Mouse (Mus musculus) intestine, embryonic 14.5 days (tissue): ENCODE data around the gene Dolk. TPM values are rescaled to one million over a fixed set of nuclear protein-coding genes. Genes with fewer than 3 reads are reported as not detected.
A peak's percentile ranks its signal among the peaks of the same experiment; 100 is the strongest.

ENCODE experiments used
- ATAC-seq: fragments of 200-750 bp; cut with Nextera tagmentation; replicated peaks from 2 replicates; pipeline ENCODE4 v1.8.0; 2017; ENCODE audit warnings: low read depth, moderate number of reproducible peaks, moderate TSS enrichment, moderate library complexity; ENCODE audit not compliant: low FRiP score, low TSS enrichment
- DNase-seq: peaks from one replicate; pipeline ENCODE4 v3.0.0-alpha.2; 2018; ENCODE audit warnings: low spot score
- H3K27ac ChIP-seq: fragments of 300-500 bp; sonication (generic); 2 replicates; pipeline ENCODE4 v1.5.1; 2014; ENCODE audit warnings: low read depth, mild to moderate bottlenecking, control low read depth
- H3K27me3 ChIP-seq: fragments of 300-500 bp; sonication (generic); replicated peaks from 2 replicates; pipeline ENCODE4 v1.6.1; 2014; ENCODE audit warnings: low read length, control low read depth; ENCODE audit not compliant: control insufficient read depth, insufficient read depth
- H3K36me3 ChIP-seq: fragments of 300-500 bp; sonication (generic); 2 replicates; pipeline ENCODE4 v1.6.1; 2014; ENCODE audit warnings: low read length, control low read depth; ENCODE audit not compliant: control insufficient read depth, insufficient read depth
- H3K4me1 ChIP-seq: fragments of 300-500 bp; sonication (generic); replicated peaks from 2 replicates; pipeline ENCODE4 v1.6.1; 2014; ENCODE audit warnings: low read length, control low read depth, mixed read lengths; ENCODE audit not compliant: control insufficient read depth, insufficient read depth
- H3K4me2 ChIP-seq: fragments of 300-500 bp; sonication (generic); 2 replicates; pipeline ENCODE4 v1.6.1; 2014; ENCODE audit warnings: low read length
- H3K4me3 ChIP-seq: fragments of 300-500 bp; sonication (generic); 2 replicates; pipeline ENCODE4 v1.5.1; 2014; ENCODE audit warnings: low read depth, low read length, control low read depth, mixed read lengths
- H3K9ac ChIP-seq: fragments of 300-500 bp; sonication (generic); 2 replicates; pipeline ENCODE4 v1.6.1; 2014; ENCODE audit warnings: mild to moderate bottlenecking, low read length
- H3K9me3 ChIP-seq: fragments of 300-500 bp; sonication (generic); 2 replicates; pipeline ENCODE4 v1.6.1; 2016; ENCODE audit warnings: low read length, control low read depth; ENCODE audit not compliant: control insufficient read depth
- WGBS: fragments of 180-500 bp; shearing (Covaris S2); extraction: QIAGEN DNeasy Blood & Tissue Kit; methylation state at CpG from one replicate; pipeline ENCODE4 v1.1.7; 2014; 5-methylcytosine and 5-hydroxymethylcytosine counted together
- polyA plus RNA-seq: library from polyadenylated mRNA; unstranded; fragments of >200 nt; fragmentation: Nextera tagmentation; extraction: Ambion mirVana; gene quantifications from 2 replicates; pipeline ENCODE4 v1.2.1, GENCODE M21; 2014

Gene Dolk
- polyA plus RNA-seq, 1 experiment from 2014 or later, result 31.9 TPM

DNA sequence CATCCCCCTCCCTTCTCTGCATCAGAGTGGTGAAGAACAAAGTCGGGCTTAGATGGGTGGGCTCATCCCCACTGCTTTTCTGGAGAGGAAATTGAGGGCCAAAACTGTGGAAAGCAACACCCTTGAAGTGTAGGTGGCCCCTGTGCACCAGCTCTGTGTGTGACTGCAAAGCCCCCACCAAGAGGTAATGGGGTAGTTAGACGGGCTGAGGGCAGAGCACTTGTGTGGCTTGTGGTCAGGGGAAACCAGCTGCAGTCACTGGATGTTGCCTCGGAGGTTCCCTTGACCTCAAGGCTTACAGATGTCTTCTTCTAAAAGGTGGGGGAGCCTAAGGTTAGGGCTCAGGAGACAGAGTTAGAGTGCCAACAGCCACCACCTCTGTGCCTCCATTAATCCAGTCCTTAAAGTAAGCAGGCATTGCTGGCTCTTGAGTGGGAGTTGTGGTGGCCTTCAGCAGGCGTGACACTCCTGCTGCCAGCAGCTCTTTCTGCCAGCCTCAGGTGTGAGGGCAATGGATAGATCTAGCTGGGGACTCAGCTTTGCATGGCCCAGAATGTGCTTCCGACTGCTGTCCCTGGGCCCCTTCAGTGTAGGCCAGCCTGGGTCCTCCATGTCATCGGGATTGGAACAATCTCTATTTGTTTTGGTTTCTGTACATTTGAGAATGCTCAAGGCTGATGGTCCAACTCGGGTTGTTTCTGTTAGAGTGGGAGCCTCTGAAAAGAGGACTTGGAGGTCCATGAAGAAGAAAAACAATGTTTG, 28.3 kb downstream of the Dolk start:
- no peak overlapping the region for H3K4me2 ChIP-seq
- no peak overlapping the region for H3K27ac ChIP-seq
- H3K4me3 ChIP-seq, result no peak overlapping the region
- H3K9me3 ChIP-seq, result no peaks in the 10 kb centered on the region
- no peak for ATAC-seq
- H3K4me1 ChIP-seq, result no peaks in the 10 kb centered on the region
- no peak overlapping the region for H3K9ac ChIP-seq
- DNase-seq, result no peak
- H3K27me3 ChIP-seq, result no peaks in the 10 kb centered on the region
- WGBS, result 84% methylated on average over 7 of the region's 7 CpGs
- H3K36me3 ChIP-seq, result peaks cover 84% of the 10 kb centered on the region

DNA sequence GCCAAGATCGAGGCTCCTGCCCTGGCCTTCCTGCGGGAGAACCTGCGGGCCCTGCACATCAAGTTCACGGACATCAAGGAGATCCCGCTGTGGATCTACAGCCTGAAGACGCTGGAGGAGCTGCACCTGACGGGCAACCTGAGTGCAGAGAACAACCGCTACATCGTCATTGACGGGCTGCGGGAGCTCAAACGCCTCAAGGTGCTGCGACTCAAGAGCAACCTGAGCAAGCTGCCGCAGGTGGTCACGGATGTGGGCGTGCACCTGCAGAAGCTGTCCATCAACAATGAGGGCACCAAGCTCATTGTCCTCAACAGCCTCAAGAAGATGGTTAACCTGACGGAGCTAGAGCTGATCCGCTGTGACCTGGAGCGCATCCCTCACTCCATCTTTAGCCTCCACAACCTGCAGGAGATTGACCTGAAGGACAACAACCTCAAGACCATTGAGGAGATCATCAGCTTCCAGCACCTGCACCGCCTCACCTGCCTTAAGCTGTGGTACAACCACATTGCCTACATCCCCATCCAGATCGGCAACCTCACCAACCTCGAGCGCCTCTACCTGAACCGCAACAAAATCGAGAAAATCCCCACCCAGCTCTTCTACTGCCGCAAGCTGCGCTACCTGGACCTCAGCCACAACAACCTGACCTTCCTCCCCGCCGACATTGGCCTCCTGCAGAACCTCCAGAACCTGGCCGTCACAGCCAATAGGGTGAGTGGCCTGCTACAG, 29.4 kb downstream of the Dolk start:
- no peaks in the 10 kb centered on the region for H3K27me3 ChIP-seq
- no peak overlapping the region for H3K27ac ChIP-seq
- H3K4me1 ChIP-seq, result peaks cover 6% of the 10 kb centered on the region; the same call in 1 of the 2 replicates
- no peak overlapping the region for H3K4me3 ChIP-seq
- DNase-seq (no peak), ATAC-seq (no peak)
- H3K9me3 ChIP-seq, result no peaks in the 10 kb centered on the region
- no peak overlapping the region for H3K4me2 ChIP-seq
- 94% methylated on average over 30 of the region's 30 CpGs for WGBS
- no peak overlapping the region for H3K9ac ChIP-seq
- peaks cover 75% of the 10 kb centered on the region for H3K36me3 ChIP-seq

DNA sequence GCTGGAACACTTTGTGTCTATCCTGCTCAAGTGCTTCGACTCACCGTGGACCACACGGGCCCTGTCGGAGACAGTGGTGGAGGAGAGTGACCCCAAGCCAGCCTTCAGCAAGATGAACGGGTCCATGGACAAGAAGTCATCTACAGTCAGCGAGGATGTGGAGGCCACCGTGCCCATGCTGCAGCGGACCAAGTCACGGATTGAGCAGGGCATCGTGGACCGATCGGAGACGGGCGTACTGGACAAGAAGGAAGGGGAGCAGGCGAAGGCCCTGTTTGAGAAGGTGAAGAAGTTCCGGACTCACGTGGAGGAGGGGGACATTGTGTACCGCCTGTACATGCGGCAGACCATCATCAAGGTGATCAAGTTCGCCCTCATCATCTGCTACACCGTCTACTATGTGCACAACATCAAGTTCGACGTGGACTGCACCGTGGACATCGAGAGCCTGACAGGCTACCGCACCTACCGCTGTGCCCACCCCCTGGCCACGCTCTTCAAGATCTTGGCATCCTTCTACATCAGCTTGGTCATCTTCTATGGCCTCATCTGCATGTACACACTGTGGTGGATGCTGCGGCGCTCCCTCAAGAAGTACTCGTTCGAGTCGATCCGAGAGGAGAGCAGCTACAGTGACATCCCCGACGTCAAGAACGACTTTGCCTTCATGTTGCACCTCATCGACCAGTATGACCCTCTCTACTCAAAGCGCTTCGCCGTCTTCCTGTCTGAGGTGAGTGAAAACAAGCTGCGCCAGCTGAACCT, 30.3 kb downstream of the Dolk start:
- peaks cover 66% of the 10 kb centered on the region for H3K36me3 ChIP-seq
- H3K4me1 ChIP-seq, result peaks cover 10% of the 10 kb centered on the region; the same call in 1 of the 2 replicates
- WGBS, result 96% methylated on average over 42 of the region's 42 CpGs
- no peak for ATAC-seq
- no peaks in the 10 kb centered on the region for H3K9me3 ChIP-seq
- no peak overlapping the region for H3K4me3 ChIP-seq
- no peak overlapping the region for H3K9ac ChIP-seq
- H3K27me3 ChIP-seq, result no peaks in the 10 kb centered on the region
- no peak for DNase-seq
- no peak overlapping the region for H3K4me2 ChIP-seq
- no peak overlapping the region for H3K27ac ChIP-seq

DNA sequence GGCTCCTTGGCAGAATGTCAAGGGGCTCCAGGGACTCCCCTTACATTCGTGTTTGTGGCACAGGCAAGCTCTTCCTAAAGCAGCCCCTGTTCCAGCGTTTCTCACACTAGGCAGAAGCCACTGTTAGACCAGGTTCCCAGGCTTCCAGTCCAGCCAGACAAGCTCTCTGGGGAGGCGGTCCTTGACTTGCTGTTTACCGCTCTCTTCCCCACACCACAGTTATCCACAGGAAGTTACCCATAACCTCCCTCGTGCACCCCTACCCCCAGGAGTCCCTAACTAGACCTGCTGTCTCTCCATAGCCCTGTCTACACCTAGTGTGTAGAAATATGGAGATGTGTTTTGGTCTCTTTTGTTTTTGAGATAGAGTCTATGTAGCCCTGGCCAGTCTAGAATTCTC, 32.3 kb downstream of the Dolk start:
- H3K27me3 ChIP-seq, result no peaks in the 10 kb centered on the region
- no peak overlapping the region for H3K4me3 ChIP-seq
- 77% methylated on average over 5 of the region's 5 CpGs for WGBS
- ATAC-seq, result no peak
- peaks cover 10% of the 10 kb centered on the region; the same call in 1 of the 2 replicates for H3K4me1 ChIP-seq
- H3K9ac ChIP-seq, result no peak overlapping the region
- no peaks in the 10 kb centered on the region for H3K9me3 ChIP-seq
- no peak overlapping the region for H3K4me2 ChIP-seq
- no peak overlapping the region for H3K27ac ChIP-seq
- DNase-seq, result no peak
- peaks cover 54% of the 10 kb centered on the region for H3K36me3 ChIP-seq

DNA sequence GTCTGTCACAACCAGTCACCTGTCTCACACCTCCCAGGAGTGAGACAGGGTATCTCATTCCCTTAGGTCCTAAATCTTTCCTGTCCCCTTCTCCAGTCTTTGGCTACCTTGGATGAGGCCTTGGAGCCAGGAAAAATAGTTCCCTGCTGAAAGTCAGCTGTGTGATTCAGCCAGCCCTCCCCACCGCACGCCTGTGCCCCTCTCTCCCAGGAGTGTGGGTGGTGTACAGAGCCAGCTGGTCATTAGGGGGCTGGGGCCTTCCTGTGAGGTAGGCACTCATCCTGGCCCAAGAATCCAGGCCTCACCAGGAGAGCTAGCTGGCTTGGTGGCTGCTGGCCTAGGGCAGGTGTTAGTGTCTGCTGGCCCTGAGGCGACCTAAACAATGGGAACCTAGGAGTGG, 33.6 kb downstream of the Dolk start:
- peak overlapping the region; percentile 62; the same call in 1 of the 2 replicates for H3K27ac ChIP-seq
- H3K27me3 ChIP-seq, result no peaks in the 10 kb centered on the region
- H3K4me1 ChIP-seq, result peaks cover 10% of the 10 kb centered on the region; the same call in 1 of the 2 replicates
- DNase-seq (no peak), ATAC-seq (no peak)
- no peak overlapping the region for H3K9ac ChIP-seq
- no peak overlapping the region for H3K4me2 ChIP-seq
- WGBS, result 80% methylated on average over 3 of the region's 3 CpGs
- H3K4me3 ChIP-seq, result no peak overlapping the region
- peaks cover 53% of the 10 kb centered on the region for H3K36me3 ChIP-seq
- H3K9me3 ChIP-seq, result no peaks in the 10 kb centered on the region

DNA sequence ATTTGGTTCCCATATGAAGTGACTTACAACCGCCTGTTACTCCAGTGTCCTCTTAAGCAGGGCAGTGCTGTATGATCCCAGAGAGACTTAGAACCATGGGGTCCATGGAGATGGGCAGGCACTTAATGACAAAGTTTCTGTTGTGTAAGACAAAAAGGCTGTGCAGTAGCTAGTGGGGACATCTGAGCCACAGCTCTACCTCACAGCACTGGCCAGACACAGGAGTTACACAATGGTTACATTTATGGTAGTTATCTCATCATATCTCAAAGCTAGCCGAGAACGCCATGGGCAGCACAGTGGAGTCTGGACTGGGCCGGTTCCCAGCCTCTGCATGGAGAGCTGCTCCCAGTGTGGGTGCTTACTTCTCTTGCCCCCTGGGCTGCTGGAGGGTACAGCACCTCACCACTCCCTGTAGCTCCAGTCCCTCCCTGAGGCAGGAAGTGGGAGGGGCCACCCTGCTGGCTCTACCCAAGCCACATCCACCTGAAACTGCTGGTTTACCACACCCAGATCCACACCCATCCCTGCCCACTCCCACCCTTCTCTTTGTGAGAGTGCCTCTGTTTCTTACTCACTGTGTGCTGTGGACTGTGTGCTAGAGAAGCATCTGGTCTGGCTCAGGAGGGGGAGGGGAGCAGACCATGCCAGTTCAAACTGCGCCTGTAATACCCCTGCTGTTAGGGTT, 34.6 kb downstream of the Dolk start:
- Histone ChIP-seq H3K27me3 (no peaks in the 10 kb centered on the region), H3K4me3 (no peak overlapping the region), H3K36me3 (peaks cover 44% of the 10 kb centered on the region), H3K9me3 (no peaks in the 10 kb centered on the region), H3K9ac (no peak overlapping the region), H3K4me1 (peaks cover 10% of the 10 kb centered on the region; the same call in 1 of the 2 replicates), H3K4me2 (no peak overlapping the region), H3K27ac (peak overlapping the region; percentile 62)
- peak; percentile 90 for ATAC-seq
- WGBS, result 76% methylated on average over 5 of the region's 5 CpGs
- peak; percentile 75 for DNase-seq

DNA sequence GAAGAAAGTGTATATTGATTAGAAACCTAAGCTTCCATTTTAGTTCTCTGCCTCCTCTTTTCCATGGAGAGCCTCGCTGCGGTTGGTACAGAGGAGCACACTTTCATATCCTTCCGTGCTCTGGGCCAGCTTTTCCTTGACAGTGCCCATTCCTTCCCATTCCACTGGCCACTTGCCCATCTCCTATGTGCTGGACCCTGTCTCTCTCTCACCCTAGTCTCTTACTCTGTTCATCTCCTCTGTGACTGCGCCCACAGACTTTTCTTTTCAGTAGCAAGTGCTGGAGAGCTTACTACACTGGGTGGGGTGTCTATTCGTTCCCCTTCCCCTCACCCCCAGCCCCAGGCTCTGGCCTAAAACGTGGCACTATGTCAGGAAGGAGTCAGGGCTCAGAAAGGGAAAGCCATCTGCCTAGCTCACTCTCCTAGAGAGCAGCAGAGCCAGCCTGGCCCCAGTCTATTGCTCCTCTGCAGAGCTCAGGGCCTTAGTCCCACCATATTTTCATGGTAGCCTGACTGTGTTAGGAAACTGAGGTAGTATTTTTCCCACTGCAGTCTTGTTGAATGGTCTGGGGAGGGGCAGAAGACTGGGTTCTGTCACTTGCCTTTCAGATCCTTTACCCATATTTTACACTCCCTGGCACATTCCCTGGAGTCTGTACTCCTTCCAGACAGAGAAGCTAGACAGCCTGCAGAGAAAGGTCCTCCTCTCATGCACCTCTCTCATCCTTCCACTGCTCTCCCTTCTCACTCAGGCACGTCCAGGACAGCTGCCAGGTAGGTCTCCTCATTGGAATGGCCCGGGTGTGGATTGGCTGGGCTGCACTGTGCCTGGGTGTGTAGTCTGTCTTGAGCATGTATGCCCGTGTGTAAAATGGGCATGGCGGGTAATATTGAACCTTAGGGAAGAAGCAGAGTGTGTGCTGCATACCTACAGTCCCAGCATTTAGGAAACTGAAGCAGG, 35.7 kb downstream of the Dolk start:
- no peaks in the 10 kb centered on the region for H3K27me3 ChIP-seq
- no peaks in the 10 kb centered on the region for H3K9me3 ChIP-seq
- H3K36me3 ChIP-seq, result peaks cover 32% of the 10 kb centered on the region
- ATAC-seq (no peak), DNase-seq (no peak)
- H3K27ac ChIP-seq, result no peak overlapping the region
- H3K4me1 ChIP-seq, result peaks cover 10% of the 10 kb centered on the region; the same call in 1 of the 2 replicates
- WGBS, result 85% methylated on average over 10 of the region's 10 CpGs
- H3K9ac ChIP-seq, result no peak overlapping the region
- H3K4me3 ChIP-seq, result no peak overlapping the region
- H3K4me2 ChIP-seq, result no peak overlapping the region
